Comparison of ENCODE assay signal across 9 mouse cellular contexts in genomic region chr9:110880772-110881171, GRCm38 (mm10). TPM values are rescaled to one million over a fixed set of nuclear protein-coding genes. Genes with fewer than 3 reads are reported as not detected.
DNase-seq lines count a peak whose midpoint lies in the region; ATAC-seq lines count a peak whose summit lies in the region.
"Had no signal": no experiment of that assay in that cellular context is flagged by ENCODE, and none has a peak within 500 bp of the region (broad histone marks: within the 10 kb centered on the region; RNA-seq: fewer than 3 reads in every experiment).

No protein-coding gene starts in this region.

- no peak overlapping the region; the same call in 1 of the 2 replicates for H3K9ac ChIP-seq in heart, embryonic 11.5 days (ENCODE audit: low read depth, low read length)
- H3K9ac ChIP-seq in embryonic facial prominence, embryonic 15.5 days: peak overlapping the region; percentile 35; the same call in 1 of the 2 replicates
- peak overlapping the region; percentile 32; the same call in 1 of the 2 replicates for H3K9ac ChIP-seq in kidney, embryonic 14.5 days (ENCODE audit: low read depth, low read length)

- H3K27me3 ChIP-seq in heart, embryonic 11.5 days (ENCODE audit: control insufficient read depth, insufficient read depth, low read length): peaks cover 40% of the 10 kb centered on the region
- H3K27me3 ChIP-seq in embryonic facial prominence, embryonic 15.5 days: 0 out of 2 replicates have a peak, but pooled peaks cover 5% of the 10 kb centered on the region
- peaks cover 7% of the 10 kb centered on the region for H3K27me3 ChIP-seq in kidney, embryonic 14.5 days (ENCODE audit: control insufficient read depth, insufficient read depth, low read length)

- intact Hi-C loops in heart, postnatal 25 days (cut with DNase I): loop anchor here (2.0 to 5.0 kb wide), 3 partner anchors 40 to 177 kb away; partner anchors contain the start of genes Ccrl2 and Rtp3

- peaks cover 11% of the 10 kb centered on the region; the same call in 1 of the 2 replicates for H3K4me1 ChIP-seq in heart, embryonic 11.5 days (ENCODE audit: control insufficient read depth, insufficient read depth, low read length)
- peaks cover 32% of the 10 kb centered on the region for H3K4me1 ChIP-seq in embryonic facial prominence, embryonic 15.5 days
- H3K4me1 ChIP-seq in kidney, embryonic 14.5 days (ENCODE audit: control insufficient read depth, insufficient read depth, low read length): 0 out of 2 replicates have a peak, but pooled peaks cover 3% of the 10 kb centered on the region

- H3K4me3 ChIP-seq in heart, embryonic 11.5 days (ENCODE audit: low read depth, low read length): peak overlapping the region; percentile 67
- H3K4me3 ChIP-seq in embryonic facial prominence, embryonic 15.5 days (replicated peaks): peak overlapping the region; percentile 61
- H3K4me3 ChIP-seq in kidney, embryonic 14.5 days (ENCODE audit: low read length): peak overlapping the region; percentile 45

- no peak overlapping the region for H3K27ac ChIP-seq in heart, embryonic 11.5 days (ENCODE audit: low read depth, low read length)
- H3K27ac ChIP-seq in embryonic facial prominence, embryonic 15.5 days (replicated peaks): no peak overlapping the region
- 0 out of 2 replicates have a peak overlapping the region, but pooled peaks have one; percentile 14 for H3K27ac ChIP-seq in kidney, embryonic 14.5 days (ENCODE audit: low read depth, low read length)

- no peaks in the 10 kb centered on the region for H3K36me3 ChIP-seq in heart, embryonic 11.5 days (ENCODE audit: control insufficient read depth, insufficient read depth, low read length)
- no peaks in the 10 kb centered on the region for H3K36me3 ChIP-seq in embryonic facial prominence, embryonic 15.5 days
- H3K36me3 ChIP-seq in kidney, embryonic 14.5 days (ENCODE audit: control insufficient read depth, insufficient read depth, low read length): no peaks in the 10 kb centered on the region

- WGBS in heart, embryonic 11.5 days (ENCODE audit: insufficient replicate concordance): 67% methylated on average over 4 of the region's 4 CpGs
- WGBS in embryonic facial prominence, embryonic 15.5 days: 65% methylated on average over 4 of the region's 4 CpGs
- 65% methylated on average over 4 of the region's 4 CpGs for WGBS in kidney, embryonic 14.5 days

- ATAC-seq in heart, embryonic 11.5 days (replicated peaks; ENCODE audit: insufficient number of reproducible peaks, low FRiP score, low TSS enrichment): no peak
- no peak for ATAC-seq in embryonic facial prominence, embryonic 15.5 days (ENCODE audit: insufficient number of reproducible peaks, low FRiP score, low TSS enrichment, low read depth)
- ATAC-seq in kidney, embryonic 14.5 days (ENCODE audit: low FRiP score, low TSS enrichment): peak; percentile 5; the same call in 1 of the 2 replicates

- H3K4me2 ChIP-seq in heart, embryonic 11.5 days: peak overlapping the region; percentile 96
- H3K4me2 ChIP-seq in embryonic facial prominence, embryonic 15.5 days (replicated peaks): peak overlapping the region; percentile 88
- peak overlapping the region; percentile 88 for H3K4me2 ChIP-seq in kidney, embryonic 14.5 days (replicated peaks; ENCODE audit: low read depth, low read length)

- H3K9me3 ChIP-seq in heart, embryonic 11.5 days (replicated peaks; ENCODE audit: control insufficient read depth, low read length): no peaks in the 10 kb centered on the region
- H3K9me3 ChIP-seq in embryonic facial prominence, embryonic 15.5 days (replicated peaks): no peaks in the 10 kb centered on the region
- no peaks in the 10 kb centered on the region for H3K9me3 ChIP-seq in kidney, embryonic 14.5 days (ENCODE audit: control insufficient read depth, low read length)

- DNase-seq in heart, postnatal 25 days (ENCODE audit: low spot score): no peak
- peak; percentile 81 for DNase-seq in lung, postnatal 25 days (ENCODE audit: low spot score)
- DNase-seq in cerebellum, adult 8-10 months: no peak
- no peak for DNase-seq in cerebellum, adult 9-11 months
- no peak for DNase-seq in spleen, adult 18-20 months

RNA-seq across cellular contexts. Expression of gene Tmie, which starts 0.9 kb away (rescaled TPM):
- polyA plus RNA-seq in heart, embryonic 11.5 days (2014; fragmentation: Nextera tagmentation; extraction: Ambion mirVana): 0.07 TPM in 1 of 2 replicates, not detected in the other
- 1 to 10 TPM; 1.2 to 1.3 TPM for total RNA-seq in heart, postnatal 25 days (2021)
- polyA plus RNA-seq in embryonic facial prominence, embryonic 15.5 days (2015; fragmentation: Nextera tagmentation; extraction: Ambion mirVana): 5.7 and 9.1 TPM in 2 replicates
- 0.38 and 0.49 TPM in 2 replicates for polyA plus RNA-seq in kidney, embryonic 14.5 days (2014; fragmentation: Nextera tagmentation; extraction: Ambion mirVana)
- total RNA-seq: MEL had no signal

RNA-seq across cellular contexts. Expression of gene Als2cl, which starts 1.1 kb away (rescaled TPM):
- 0.64 and 1.7 TPM in 2 replicates for polyA plus RNA-seq in heart, embryonic 11.5 days (2014; fragmentation: Nextera tagmentation; extraction: Ambion mirVana)
- 10 to 100 TPM in 1 of 2 experiments, 1 to 10 TPM in 1; 9.7 to 15.0 TPM for total RNA-seq in heart, postnatal 25 days (2021)
- 7.0 and 7.9 TPM in 2 replicates for polyA plus RNA-seq in embryonic facial prominence, embryonic 15.5 days (2015; fragmentation: Nextera tagmentation; extraction: Ambion mirVana)
- polyA plus RNA-seq in kidney, embryonic 14.5 days (2014; fragmentation: Nextera tagmentation; extraction: Ambion mirVana): 2.4 and 4.1 TPM in 2 replicates
- total RNA-seq: MEL had no signal

RNA-seq across cellular contexts. Expression of gene Prss50, which starts 23.0 kb away (rescaled TPM):
- polyA plus RNA-seq in heart, embryonic 11.5 days (2014; fragmentation: Nextera tagmentation; extraction: Ambion mirVana): 0.23 and 1.6 TPM in 2 replicates
- not detected for total RNA-seq in heart, postnatal 25 days (2021)
- 0.81 and 0.93 TPM in 2 replicates for polyA plus RNA-seq in embryonic facial prominence, embryonic 15.5 days (2015; fragmentation: Nextera tagmentation; extraction: Ambion mirVana)
- polyA plus RNA-seq in kidney, embryonic 14.5 days (2014; fragmentation: Nextera tagmentation; extraction: Ambion mirVana): 0.24 and 1.1 TPM in 2 replicates
- total RNA-seq: MEL had no signal

RNA-seq across cellular contexts. Expression of gene Fam240a, which starts 35.9 kb away (rescaled TPM):
- not detected in 2 replicates for polyA plus RNA-seq in heart, embryonic 11.5 days (2014; fragmentation: Nextera tagmentation; extraction: Ambion mirVana)
- total RNA-seq in heart, postnatal 25 days (2021): not detected
- not detected in 2 replicates for polyA plus RNA-seq in embryonic facial prominence, embryonic 15.5 days (2015; fragmentation: Nextera tagmentation; extraction: Ambion mirVana)
- not detected in 2 replicates for polyA plus RNA-seq in kidney, embryonic 14.5 days (2014; fragmentation: Nextera tagmentation; extraction: Ambion mirVana)
- total RNA-seq: MEL had no signal

RNA-seq across cellular contexts. Expression of gene Prss46, which starts 36.5 kb away (rescaled TPM):
- not detected in 2 replicates for polyA plus RNA-seq in heart, embryonic 11.5 days (2014; fragmentation: Nextera tagmentation; extraction: Ambion mirVana)
- not detected for total RNA-seq in heart, postnatal 25 days (2021)
- polyA plus RNA-seq in embryonic facial prominence, embryonic 15.5 days (2015; fragmentation: Nextera tagmentation; extraction: Ambion mirVana): 0.22 TPM in 1 of 2 replicates, not detected in the other
- not detected in 2 replicates for polyA plus RNA-seq in kidney, embryonic 14.5 days (2014; fragmentation: Nextera tagmentation; extraction: Ambion mirVana)
- total RNA-seq: MEL had no signal
